Mouse (Mus musculus) intestine, postnatal 0 days (tissue): ENCODE results near the gene Gm38392. TPM values are rescaled to one million over a fixed set of nuclear protein-coding genes. Genes with fewer than 3 reads are reported as not detected.
"Not testable (repeated sequence)": the region's sequence is repeated elsewhere in the genome, so short reads cannot be mapped to it uniquely, and the experiment has no call there.

ENCODE experiments used
- ATAC-seq: fragments of 200-750 bp; cut with Nextera tagmentation; 2 replicates; pipeline ENCODE4 v1.8.0; 2017; ENCODE audit warnings: mild to moderate bottlenecking, moderate TSS enrichment, moderate library complexity
- H3K27ac ChIP-seq: fragments of 300-500 bp; sonication (generic); 2 replicates; pipeline ENCODE4 v1.5.1; 2014; ENCODE audit warnings: mild to moderate bottlenecking, low read depth, low read length, moderate library complexity
- H3K27me3 ChIP-seq: fragments of 300-500 bp; sonication (generic); replicated peaks from 2 replicates; pipeline ENCODE4 v1.6.1; 2014; ENCODE audit warnings: low read length, mixed read lengths; ENCODE audit not compliant: control insufficient read depth, insufficient read depth
- H3K36me3 ChIP-seq: fragments of 300-500 bp; sonication (generic); 2 replicates; pipeline ENCODE4 v1.6.1; 2014; ENCODE audit warnings: mild to moderate bottlenecking, moderate library complexity; ENCODE audit not compliant: control insufficient read depth, insufficient read depth
- H3K4me1 ChIP-seq: fragments of 300-500 bp; sonication (generic); replicated peaks from 2 replicates; pipeline ENCODE4 v1.6.1; 2014; ENCODE audit warnings: antibody characterized with exemption, low read length, mixed read lengths; ENCODE audit not compliant: control insufficient read depth, insufficient read depth
- H3K4me2 ChIP-seq: fragments of 300-500 bp; sonication (generic); replicated peaks from 2 replicates; pipeline ENCODE4 v1.6.1; 2014; ENCODE audit warnings: low read depth, mild to moderate bottlenecking, moderate library complexity
- H3K4me3 ChIP-seq: fragments of 300-500 bp; sonication (generic); 2 replicates; pipeline ENCODE4 v1.5.1; 2014; ENCODE audit warnings: low read depth, low read length
- H3K9ac ChIP-seq: fragments of 300-500 bp; sonication (generic); 2 replicates; pipeline ENCODE4 v1.6.1; 2014; ENCODE audit warnings: mild to moderate bottlenecking, low read depth, low read length
- H3K9me3 ChIP-seq: fragments of 300-500 bp; sonication (generic); 2 replicates; pipeline ENCODE4 v1.6.1; 2016; ENCODE audit warnings: mixed run types; ENCODE audit not compliant: control insufficient read depth
- CTCF ChIP-seq: sonication (generic); IDR thresholded peaks from 2 replicates; pipeline ENCODE4 v1.5.1; 2016; ENCODE audit warnings: low read depth, mild to moderate bottlenecking, control low read depth, antibody characterized with exemption, moderate library complexity
- whole genome bisulfite sequencing: fragments of 180-500 bp; shearing (Covaris S2); extraction: QIAGEN DNeasy Blood & Tissue Kit; methylation state at CpG from one replicate; pipeline ENCODE4 v1.1.7; 2014; 5-methylcytosine and 5-hydroxymethylcytosine counted together
- polyA plus RNA-seq: library from polyadenylated mRNA; unstranded; fragments of >200 nt; fragmentation: Nextera tagmentation; extraction: Ambion mirVana; gene quantifications from 2 replicates; pipeline ENCODE4 v1.2.1, GENCODE M21; 2015

The Gm38392 gene
- polyA plus RNA-seq, 1 experiment from 2014 or later: 0.13 TPM

DNA sequence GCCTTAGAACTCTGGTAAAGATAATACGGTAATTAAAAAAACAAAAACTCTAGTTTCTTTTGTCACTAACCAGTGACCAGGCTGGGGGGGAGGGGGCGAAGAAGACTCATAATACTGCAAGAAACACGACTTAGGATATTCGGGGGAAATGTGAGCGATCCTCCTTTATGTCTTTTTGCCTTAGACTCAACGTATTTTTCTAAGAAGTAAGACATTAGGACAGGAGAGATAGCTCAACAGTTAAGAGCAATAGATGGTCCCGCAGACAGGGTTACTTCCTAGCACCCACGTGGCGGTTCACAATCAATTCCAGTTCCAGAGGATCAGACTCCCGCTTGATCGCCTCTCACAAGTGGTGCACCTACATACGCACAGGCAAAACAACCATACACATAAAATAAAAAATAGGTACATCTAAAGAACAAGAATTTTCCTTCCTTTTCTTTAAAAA, 9.1 kb upstream of the Gm38392 start:
- no peak for ATAC-seq
- H3K4me1 ChIP-seq: peaks cover 8% of the 10 kb centered on the region
- peak overlapping the region; percentile 80 for H3K4me3 ChIP-seq
- H3K4me2 ChIP-seq: peak overlapping the region; percentile 71
- no peaks in the 10 kb centered on the region for H3K27me3 ChIP-seq
- H3K9ac ChIP-seq: peak overlapping the region; percentile 28
- no peaks in the 10 kb centered on the region for H3K9me3 ChIP-seq
- H3K27ac ChIP-seq: peak overlapping the region; percentile 75; the same call in 1 of the 2 replicates
- under 1% methylated on average over 12 of the region's 12 CpGs for WGBS
- TF ChIP-seq CTCF: no peak
- peaks cover 18% of the 10 kb centered on the region for H3K36me3 ChIP-seq

DNA sequence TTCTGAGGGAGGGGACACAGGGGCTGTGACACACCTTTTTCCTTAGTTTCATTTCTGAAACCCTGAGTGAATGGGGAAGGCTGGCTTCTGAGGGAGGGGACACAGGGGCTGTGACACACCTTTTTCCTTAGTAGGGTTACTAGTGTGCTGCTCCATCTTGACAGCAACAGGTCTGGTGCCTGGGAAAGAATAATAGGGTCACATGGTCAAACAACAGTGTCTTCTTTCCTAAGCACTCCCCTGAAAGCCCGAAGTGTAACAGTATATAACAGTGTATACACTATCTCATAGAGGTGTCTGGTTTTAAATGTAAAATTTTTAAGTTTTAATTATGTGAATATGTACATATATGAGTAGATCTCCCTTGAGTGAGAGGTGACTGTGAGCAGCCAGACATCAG, 8.3 kb upstream of the Gm38392 start:
- not testable (repeated sequence) for H3K36me3 ChIP-seq, H3K4me1 ChIP-seq, H3K27me3 ChIP-seq, H3K27ac ChIP-seq, H3K9ac ChIP-seq, H3K4me3 ChIP-seq, ATAC-seq, H3K9me3 ChIP-seq, H3K4me2 ChIP-seq
- WGBS: 45% methylated on average over 1 of the region's 1 CpGs

DNA sequence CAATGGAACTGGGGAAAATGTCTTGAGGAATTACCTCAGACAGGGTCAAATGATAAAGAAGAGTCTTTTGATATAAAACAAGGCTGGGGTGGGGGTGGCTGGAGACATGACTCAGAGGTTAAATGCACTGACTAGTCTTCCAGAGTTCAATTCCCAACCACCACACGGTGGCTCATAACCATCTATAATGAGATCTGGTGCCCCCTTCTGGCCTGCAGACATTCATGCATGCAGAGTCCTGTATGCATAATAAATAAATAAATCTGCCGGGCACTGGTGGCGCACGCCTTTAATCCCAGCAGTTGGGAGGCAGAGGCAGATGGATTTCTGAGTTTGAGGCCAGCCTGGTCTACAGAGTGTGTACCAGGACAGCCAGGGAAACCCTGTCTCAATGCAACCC, 5.0 kb upstream of the Gm38392 start:
- WGBS: 51% methylated on average over 4 of the region's 4 CpGs
- H3K4me1 ChIP-seq: no peaks in the 10 kb centered on the region
- peak; percentile 65 for TF ChIP-seq CTCF

DNA sequence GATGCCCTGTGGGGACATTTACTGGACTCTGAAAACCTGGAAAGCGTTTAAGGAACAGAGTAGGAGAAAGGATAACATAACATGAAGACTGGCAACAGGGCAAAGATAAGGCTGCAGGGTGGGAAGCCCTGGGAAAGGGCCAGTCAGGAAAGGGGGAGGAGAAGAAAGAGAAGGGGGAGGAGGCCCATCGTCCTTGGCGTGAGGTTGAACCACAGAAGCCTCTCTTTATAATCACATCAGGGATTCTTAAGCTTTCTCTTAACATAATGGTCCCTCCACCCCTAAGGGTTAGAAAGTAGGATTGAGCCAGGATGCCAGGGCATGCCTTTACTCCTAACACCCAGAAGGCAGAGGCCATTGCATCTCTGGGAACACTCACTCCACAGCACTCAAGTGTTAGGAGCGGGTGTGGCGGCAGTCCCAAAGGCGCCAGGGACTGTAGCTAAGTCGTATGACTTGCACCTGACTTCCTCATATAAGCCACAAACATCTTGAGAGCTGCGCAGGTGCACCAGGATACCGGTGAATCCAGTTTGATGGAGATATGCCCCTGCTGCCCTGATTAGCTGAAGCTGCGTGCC, 1.2 kb upstream of the Gm38392 start:
- not testable (repeated sequence) for H3K9me3 ChIP-seq, H3K4me2 ChIP-seq, H3K9ac ChIP-seq, H3K27ac ChIP-seq, H3K4me3 ChIP-seq, H3K27me3 ChIP-seq, H3K4me1 ChIP-seq, ATAC-seq, H3K36me3 ChIP-seq
- WGBS: 63% methylated on average over 8 of the region's 10 CpGs

More for the DNA sequence above, 5.0 kb upstream of the Gm38392 start:
- no peaks in the 10 kb centered on the region for H3K9me3 ChIP-seq
- no peak for ATAC-seq
- H3K9ac ChIP-seq: no peak overlapping the region
- no peaks in the 10 kb centered on the region for H3K27me3 ChIP-seq
- no peaks in the 10 kb centered on the region for H3K36me3 ChIP-seq
- H3K4me2 ChIP-seq: no peak overlapping the region
- H3K4me3 ChIP-seq: no peak overlapping the region
- H3K27ac ChIP-seq: no peak overlapping the region

DNA sequence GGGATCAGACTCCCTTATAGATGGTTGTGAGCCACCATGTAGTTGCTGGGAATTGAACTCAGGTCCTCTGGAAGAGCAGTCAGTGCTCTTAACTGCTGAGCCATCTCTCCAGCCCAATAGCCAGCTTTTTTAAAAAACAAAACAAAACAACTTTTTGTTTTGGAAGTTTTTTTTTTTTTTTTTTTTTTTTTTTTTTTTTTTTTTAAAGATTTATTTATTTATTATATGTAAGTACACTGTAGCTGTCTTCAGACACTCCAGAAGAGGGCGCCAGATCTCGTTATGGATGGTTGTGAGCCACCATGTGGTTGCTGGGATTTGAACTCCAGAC, 1.5 kb downstream of the Gm38392 start:
- H3K27ac ChIP-seq, H3K36me3 ChIP-seq, H3K4me1 ChIP-seq, H3K4me2 ChIP-seq, H3K9me3 ChIP-seq, H3K9ac ChIP-seq, ATAC-seq, H3K4me3 ChIP-seq, H3K27me3 ChIP-seq: not testable (repeated sequence)
- WGBS: no CpG with 5 or more reads among the region's 2 CpGs

DNA sequence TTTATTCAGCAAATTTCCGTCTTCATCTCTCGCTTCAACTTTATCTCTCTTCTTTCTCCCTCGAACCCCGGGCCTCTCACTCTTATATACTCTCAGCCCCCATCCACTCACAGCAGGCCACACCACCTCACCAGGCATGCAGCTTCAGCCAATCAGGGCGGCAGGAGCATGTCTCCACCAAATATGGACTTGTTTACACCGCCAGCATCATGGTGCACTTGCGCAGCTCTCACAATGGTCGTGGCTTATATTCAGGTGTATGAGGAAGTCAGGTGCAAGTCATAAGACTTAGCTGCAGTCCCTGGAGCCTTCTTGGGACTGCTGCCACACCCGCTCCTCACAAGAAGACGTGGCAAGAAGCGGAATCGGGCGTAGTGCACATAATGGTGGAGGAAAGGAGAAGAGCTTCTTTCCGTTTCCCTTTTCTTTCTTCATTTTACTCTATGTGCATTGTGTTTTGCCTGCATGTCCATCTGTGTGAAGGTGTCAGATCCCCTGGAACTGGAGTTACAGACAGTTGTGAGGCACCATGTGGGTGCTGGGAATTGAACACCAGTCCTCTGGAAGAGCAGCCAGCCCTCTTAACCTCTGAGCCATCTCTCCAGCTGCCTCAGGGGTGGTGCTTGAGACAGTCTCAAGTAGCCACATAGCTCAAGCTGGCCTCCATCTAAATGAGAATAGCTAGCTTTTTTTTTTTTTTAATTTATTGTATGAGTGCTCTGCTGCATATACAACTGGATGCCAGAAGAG, 2.0 kb downstream of the Gm38392 start:
- not testable (repeated sequence) for H3K4me3 ChIP-seq, H3K4me1 ChIP-seq, ATAC-seq, H3K4me2 ChIP-seq, H3K27ac ChIP-seq, H3K9ac ChIP-seq, H3K27me3 ChIP-seq, H3K9me3 ChIP-seq, H3K36me3 ChIP-seq
- WGBS: 92% methylated on average over 14 of the region's 14 CpGs

DNA sequence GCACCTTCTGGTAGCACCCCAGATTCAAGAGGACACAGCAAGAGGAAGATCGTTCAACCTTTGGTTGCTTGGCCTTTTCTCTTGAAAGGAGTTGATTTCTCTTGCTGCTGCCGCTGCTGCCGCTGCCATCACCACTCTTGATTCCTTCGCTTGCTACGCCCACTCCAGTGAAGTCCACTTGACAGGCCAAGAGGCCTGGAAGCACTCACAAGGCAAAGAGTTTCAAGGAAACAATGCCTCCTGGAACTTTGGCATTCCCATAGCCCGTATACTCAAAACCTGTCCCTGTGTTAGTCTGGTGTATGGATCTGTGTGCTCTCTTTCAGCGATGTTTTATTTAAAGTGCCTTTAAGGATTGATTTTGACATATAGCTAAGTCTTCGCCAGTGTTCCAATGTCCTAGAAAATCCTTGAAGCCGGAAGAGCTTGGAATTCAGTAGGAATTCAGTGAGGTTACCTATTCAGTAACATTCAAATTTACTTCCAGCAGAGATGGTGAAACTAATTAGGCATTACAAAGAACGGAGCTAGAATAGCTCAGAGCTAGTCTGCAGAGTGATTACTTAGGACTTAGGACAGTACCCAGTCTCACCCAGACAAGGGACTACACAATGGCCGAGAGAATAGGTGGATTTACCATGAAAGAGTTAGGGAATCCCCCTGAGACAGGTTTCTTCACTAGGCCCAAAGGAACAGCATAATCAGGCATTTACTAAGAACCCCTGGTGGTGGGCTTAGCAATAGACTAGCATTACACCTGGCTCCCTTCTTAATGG, 5.7 kb downstream of the Gm38392 start:
- not testable (repeated sequence) for ATAC-seq

More for the DNA sequence above, 5.7 kb downstream of the Gm38392 start:
- 76% methylated on average over 11 of the region's 11 CpGs for WGBS
- not testable (repeated sequence) for H3K27me3 ChIP-seq, H3K4me1 ChIP-seq, H3K27ac ChIP-seq, H3K4me3 ChIP-seq, H3K9me3 ChIP-seq, H3K9ac ChIP-seq, H3K4me2 ChIP-seq, H3K36me3 ChIP-seq
